Mouse (Mus musculus) heart, adult 2 months (tissue): Measurements from ENCODE around the gene Tmem170. TPM values are rescaled to one million over a fixed set of nuclear protein-coding genes. Genes with fewer than 3 reads are reported as not detected.

Experiments used
- DNase-seq, 2 experiments: peaks; one replicate each; pipeline ENCODE4 v3.0.0; 2021
- H3K27ac ChIP-seq: fragments of 200-600 bp; 2 replicates; pipeline ENCODE4 v1.8.1; 2022
- H3K27me3 ChIP-seq: fragments of 200-500 bp; 2 replicates; pipeline ENCODE4 v1.6.1; 2012; ENCODE audit warnings: mild to moderate bottlenecking, low read length, inconsistent platforms, mixed read lengths; ENCODE audit not compliant: control insufficient read depth, insufficient read depth
- H3K36me3 ChIP-seq: fragments of 200-500 bp; 2 replicates; pipeline ENCODE4 v1.6.1; 2012; ENCODE audit warnings: low read length, inconsistent platforms; ENCODE audit not compliant: control insufficient read depth, insufficient read depth
- H3K4me1 ChIP-seq: fragments of 200-500 bp; 2 replicates; pipeline ENCODE4 v1.6.1; 2011; ENCODE audit warnings: low read length; ENCODE audit not compliant: control insufficient read depth, insufficient read depth
- H3K4me3 ChIP-seq: fragments of 200-600 bp; 2 replicates; pipeline ENCODE4 v1.8.1; 2022
- H3K79me2 ChIP-seq: fragments of 200-500 bp; replicated peaks from 2 replicates; pipeline ENCODE4 v1.6.1; 2012; ENCODE audit warnings: mild to moderate bottlenecking, inconsistent platforms, low read length, moderate library complexity, mixed read lengths; ENCODE audit not compliant: control insufficient read depth, insufficient read depth
- H3K9ac ChIP-seq: fragments of 200-500 bp; 2 replicates; pipeline ENCODE4 v1.6.1; 2012; ENCODE audit warnings: low read depth, mild to moderate bottlenecking, control low read depth, inconsistent platforms, low read length, mixed read lengths
- CTCF ChIP-seq: fragments of 200-600 bp; IDR thresholded peaks from 2 replicates; pipeline ENCODE4 v1.8.1; 2022; ENCODE audit warnings: antibody characterized with exemption, mild to moderate bottlenecking, moderate library complexity
- EP300 ChIP-seq: fragments of 200-500 bp; IDR thresholded peaks from 2 replicates; pipeline ENCODE4 v1.6.1; 2011; ENCODE audit warnings: low read depth, low read length, control low read depth; ENCODE audit not compliant: insufficient read depth
- POLR2A ChIP-seq: fragments of 200-500 bp; IDR thresholded peaks from 2 replicates; pipeline ENCODE4 v1.6.1; 2011; ENCODE audit warnings: mild to moderate bottlenecking, low read depth, low read length, control low read depth; ENCODE audit not compliant: insufficient read depth
- WGBS: fragments of 180-500 bp; shearing (Covaris S2); methylation state at CpG from one replicate; pipeline ENCODE4 v1.1.7; 2018; 5-methylcytosine and 5-hydroxymethylcytosine counted together
- intact Hi-C: fragments of 180-260 bp; cut with DNase I; formaldehyde crosslinking; loops from one replicate; pipeline ENCODE4 v1.15.1; 2025
- polyA plus RNA-seq: library from polyadenylated mRNA; depleted of rRNA; stranded (reverse); fragments of >200 nt; gene quantifications from 2 replicates; pipeline ENCODE4 v1.2.3, GENCODE M21; 2012
- total RNA-seq, 2 experiments: library from RNA; stranded (reverse); gene quantifications; 2 replicates each; pipeline ENCODE4 v1.2.3; 2021

The Tmem170 gene
- total and polyA plus RNA-seq, 3 experiments, result 2.1 to 2.9 (median 2.7) TPM

GRCm38 (mm10) chr8:111892615-111893014 is 16.1 kb upstream of the Tmem170 start:
- Histone ChIP-seq H3K27me3 (peaks cover 10% of the 10 kb centered on the region), H3K36me3 (no peaks in the 10 kb centered on the region), H3K9ac (no peak overlapping the region), H3K4me3 (no peak overlapping the region), H3K79me2 (no peaks in the 10 kb centered on the region), H3K27ac (no peak overlapping the region), H3K4me1 (no peaks in the 10 kb centered on the region)
- intact Hi-C loops, result no loop called here
- TF ChIP-seq CTCF, result no peak
- TF ChIP-seq EP300, result no peak
- no peak for TF ChIP-seq POLR2A
- 44% methylated on average over 5 of the region's 5 CpGs for WGBS
- DNase-seq, result no peak

DNA sequence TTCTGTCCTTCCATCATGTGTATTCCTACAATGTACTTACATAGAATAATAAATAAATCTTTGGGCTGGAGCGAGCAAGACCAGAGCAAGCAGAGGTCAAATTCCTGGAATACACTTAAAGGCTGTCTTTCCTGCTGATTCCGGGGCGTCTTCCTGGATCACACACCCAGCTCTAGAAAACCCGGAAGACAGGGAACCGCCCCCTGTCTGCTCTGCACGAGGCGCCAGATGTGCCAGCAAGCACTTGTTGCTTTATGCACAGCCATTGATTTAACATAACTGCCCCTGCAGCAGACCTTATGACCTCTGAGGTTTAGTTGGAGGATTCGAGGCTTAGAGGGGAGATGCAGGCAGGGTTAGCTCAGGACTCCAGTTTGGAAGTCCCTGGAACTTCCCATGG is 15.4 kb upstream of the Tmem170 start:
- Histone ChIP-seq H3K9ac (no peak overlapping the region), H3K4me3 (no peak overlapping the region), H3K27me3 (peaks cover 10% of the 10 kb centered on the region), H3K36me3 (no peaks in the 10 kb centered on the region), H3K27ac (no peak overlapping the region), H3K4me1 (no peaks in the 10 kb centered on the region), H3K79me2 (no peaks in the 10 kb centered on the region)
- intact Hi-C loops, result no loop called here
- no peak for TF ChIP-seq POLR2A
- no peak for TF ChIP-seq CTCF
- no peak for TF ChIP-seq EP300
- 12% methylated on average over 8 of the region's 8 CpGs for WGBS
- DNase-seq, result no peak

- H3K79me2 ChIP-seq, result no peaks in the 10 kb centered on the region
- no peaks in the 10 kb centered on the region for H3K4me1 ChIP-seq
- H3K27me3 ChIP-seq, result peaks cover 10% of the 10 kb centered on the region
- H3K27ac ChIP-seq, result no peak overlapping the region
- 59% methylated on average over 6 of the region's 6 CpGs for WGBS
- no peak for DNase-seq
- no peak overlapping the region for H3K4me3 ChIP-seq
- intact Hi-C loops, result no loop called here
- no peaks in the 10 kb centered on the region for H3K36me3 ChIP-seq
- no peak for TF ChIP-seq EP300
- TF ChIP-seq CTCF, result no peak
- no peak for TF ChIP-seq POLR2A
- H3K9ac ChIP-seq, result no peak overlapping the region
Observed at GRCm38 (mm10) chr8:111890911-111891303, 14.4 kb upstream of the Tmem170 start.

DNA sequence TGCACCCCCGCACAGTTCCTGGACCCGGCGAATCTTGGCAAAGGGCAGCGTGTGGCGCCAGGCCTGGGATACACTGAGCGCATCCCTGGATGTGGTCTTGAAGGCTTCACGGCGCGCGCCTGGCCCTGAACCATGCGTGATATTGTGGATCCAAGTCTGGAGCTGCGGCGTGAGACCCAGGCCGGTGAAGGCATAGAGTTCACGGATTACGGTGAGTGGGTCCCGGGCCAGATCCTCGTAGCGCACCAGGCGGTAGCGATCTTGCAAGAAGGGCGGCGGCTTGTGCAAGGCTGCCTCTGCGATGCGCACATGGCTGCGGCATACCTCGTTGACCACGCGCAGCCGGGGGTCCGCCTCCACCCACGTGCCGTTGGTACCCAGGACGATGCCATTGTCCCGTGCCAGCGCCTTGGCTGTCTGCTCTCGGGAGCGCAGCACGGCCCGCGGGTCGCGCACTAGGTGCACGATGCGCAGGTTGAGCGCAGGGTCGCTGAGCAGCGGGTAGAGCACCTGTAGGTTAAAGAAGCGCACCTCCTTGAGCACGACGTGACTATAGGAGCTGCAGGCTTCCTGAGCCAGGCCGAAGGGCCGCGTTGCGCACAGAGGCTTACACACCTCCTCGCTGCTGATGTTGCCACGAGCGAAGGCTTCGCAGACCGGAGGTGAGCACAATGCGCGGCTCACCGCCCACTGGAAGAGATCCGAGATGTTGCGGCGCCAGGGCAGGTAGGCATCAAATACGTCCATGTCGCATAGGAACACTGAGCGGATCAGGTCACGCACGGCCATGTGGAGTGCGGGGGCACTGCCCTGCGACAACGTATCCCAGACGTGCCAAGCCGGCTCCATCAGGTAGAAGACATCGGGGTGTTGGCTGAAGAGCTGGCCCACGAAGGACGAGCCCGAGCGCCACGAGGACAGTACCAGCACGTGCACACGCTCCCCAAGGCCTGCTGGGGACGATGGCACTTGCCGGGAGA is 13.7 kb upstream of the Tmem170 start:
- WGBS, result 14% methylated on average over 86 of the region's 86 CpGs
- no peaks in the 10 kb centered on the region for H3K79me2 ChIP-seq
- no peaks in the 10 kb centered on the region for H3K36me3 ChIP-seq
- H3K9ac ChIP-seq, result no peak overlapping the region
- H3K4me1 ChIP-seq, result no peaks in the 10 kb centered on the region
- H3K4me3 ChIP-seq, result no peak overlapping the region
- intact Hi-C loops, result no loop called here
- no peak for DNase-seq
- TF ChIP-seq POLR2A, result no peak
- no peak for TF ChIP-seq EP300
- TF ChIP-seq CTCF, result no peak
- peaks cover 10% of the 10 kb centered on the region for H3K27me3 ChIP-seq
- H3K27ac ChIP-seq, result no peak overlapping the region

GRCm38 (mm10) chr8:111888091-111888650 is 11.6 kb upstream of the Tmem170 start:
- no peak overlapping the region for H3K9ac ChIP-seq
- H3K27ac ChIP-seq, result no peak overlapping the region
- H3K4me1 ChIP-seq, result no peaks in the 10 kb centered on the region
- peaks cover 10% of the 10 kb centered on the region for H3K27me3 ChIP-seq
- intact Hi-C loops, result no loop called here
- TF ChIP-seq EP300 (no peak), POLR2A (no peak), CTCF (no peak)
- no peak for DNase-seq
- no peaks in the 10 kb centered on the region for H3K36me3 ChIP-seq
- H3K79me2 ChIP-seq, result no peaks in the 10 kb centered on the region
- H3K4me3 ChIP-seq, result no peak overlapping the region
- WGBS, result 20% methylated on average over 7 of the region's 7 CpGs

GRCm38 (mm10) chr8:111887479-111887878 is 10.9 kb upstream of the Tmem170 start:
- Histone ChIP-seq H3K36me3 (no peaks in the 10 kb centered on the region), H3K9ac (no peak overlapping the region), H3K79me2 (no peaks in the 10 kb centered on the region), H3K27ac (no peak overlapping the region), H3K4me3 (no peak overlapping the region), H3K27me3 (peaks cover 10% of the 10 kb centered on the region), H3K4me1 (no peaks in the 10 kb centered on the region)
- WGBS, result 72% methylated on average over 1 of the region's 1 CpGs
- intact Hi-C loops, result no loop called here
- no peak for DNase-seq
- TF ChIP-seq POLR2A (no peak), CTCF (no peak), EP300 (no peak)
